In genomic region chr7:141902791-141903190, GRCm38 (mm10) we compare ENCODE assay signal across 1 mouse cellular context.
TF ChIP-seq lines count a peak whose summit lies in the region.

No protein-coding gene starts in this region.

TF ChIP-seq in MEL, 35 proteins besides CTCF, POLR2A, EP300 and RAD21 (continued from another document):
- TF ChIP-seq SMC3 (IDR thresholded peaks at IDR 0.05; ENCODE audit: low read depth, low read length): no peak
- no peak for TF ChIP-seq GABPA (IDR thresholded peaks at IDR 0.05; ENCODE audit: low read depth, low read length)
TF ChIP-seq in MEL: peak in this region for 0.
